Mouse (Mus musculus) testis, adult 2 months (tissue): Measurements from ENCODE around the gene Lipc. TPM values are rescaled to one million over a fixed set of nuclear protein-coding genes. Genes with fewer than 3 reads are reported as not detected.

Source experiments
- H3K27ac ChIP-seq: fragments of 200-500 bp; 2 replicates; pipeline ENCODE4 v1.5.1; 2012; ENCODE audit warnings: low read depth, low read length; ENCODE audit not compliant: control insufficient read depth, insufficient read depth
- H3K27me3 ChIP-seq: fragments of 200-500 bp; 2 replicates; pipeline ENCODE4 v1.6.1; 2012; ENCODE audit warnings: mild to moderate bottlenecking, low read length, moderate library complexity; ENCODE audit not compliant: control insufficient read depth, insufficient read depth
- H3K36me3 ChIP-seq: fragments of 200-500 bp; 2 replicates; pipeline ENCODE4 v1.6.1; 2012; ENCODE audit warnings: mild to moderate bottlenecking, low read length; ENCODE audit not compliant: control insufficient read depth, insufficient read depth
- H3K4me1 ChIP-seq: fragments of 200-500 bp; 2 replicates; pipeline ENCODE4 v1.6.1; 2012; ENCODE audit warnings: low read length; ENCODE audit not compliant: control insufficient read depth, insufficient read depth
- H3K4me3 ChIP-seq: fragments of 200-500 bp; 2 replicates; pipeline ENCODE4 v1.5.1; 2012; ENCODE audit warnings: low read depth, mild to moderate bottlenecking, low read length, moderate library complexity, mixed read lengths; ENCODE audit not compliant: control insufficient read depth
- CTCF ChIP-seq: fragments of 200-500 bp; IDR thresholded peaks from 2 replicates; pipeline ENCODE4 v1.5.1; 2012; ENCODE audit warnings: low read depth, mild to moderate bottlenecking, inconsistent platforms, low read length, moderate library complexity; ENCODE audit not compliant: control insufficient read depth, insufficient read depth, insufficient replicate concordance
- POLR2A ChIP-seq: fragments of 200-500 bp; IDR thresholded peaks from 2 replicates; pipeline ENCODE4 v1.6.1; 2012; ENCODE audit warnings: low read depth, mild to moderate bottlenecking, inconsistent platforms, low read length, moderate library complexity; ENCODE audit not compliant: control insufficient read depth
- polyA plus RNA-seq: library from polyadenylated mRNA; depleted of rRNA; stranded (reverse); fragments of >200 nt; gene quantifications from 2 replicates; pipeline ENCODE4 v1.2.3, GENCODE M21; 2012

Lipc gene
- polyA plus RNA-seq, 1 experiment: not detected

- Histone ChIP-seq H3K27ac (no peak overlapping the region), H3K4me1 (no peaks in the 10 kb centered on the region; the same call in 1 of the 2 replicates), H3K27me3 (no peaks in the 10 kb centered on the region), H3K4me3 (no peak overlapping the region), H3K36me3 (no peaks in the 10 kb centered on the region)
- TF ChIP-seq POLR2A: no peak
- no peak for TF ChIP-seq CTCF
These were observed 118.7 kb downstream of the Lipc start for GRCm38 (mm10) chr9:70833111-70833908.

GRCm38 (mm10) chr9:70832231-70832630, 119.8 kb downstream of the Lipc start:
- no peak overlapping the region for H3K27ac ChIP-seq
- no peaks in the 10 kb centered on the region for H3K27me3 ChIP-seq
- TF ChIP-seq CTCF (no peak), POLR2A (no peak)
- H3K4me3 ChIP-seq: no peak overlapping the region
- H3K4me1 ChIP-seq: no peaks in the 10 kb centered on the region; the same call in 1 of the 2 replicates
- H3K36me3 ChIP-seq: no peaks in the 10 kb centered on the region

- TF ChIP-seq POLR2A (no peak), CTCF (no peak)
- no peak overlapping the region for H3K4me3 ChIP-seq
- H3K4me1 ChIP-seq: no peaks in the 10 kb centered on the region; the same call in 1 of the 2 replicates
- no peak overlapping the region for H3K27ac ChIP-seq
- no peaks in the 10 kb centered on the region for H3K27me3 ChIP-seq
- no peaks in the 10 kb centered on the region for H3K36me3 ChIP-seq
These were observed 121.0 kb downstream of the Lipc start for GRCm38 (mm10) chr9:70830844-70831529.

DNA sequence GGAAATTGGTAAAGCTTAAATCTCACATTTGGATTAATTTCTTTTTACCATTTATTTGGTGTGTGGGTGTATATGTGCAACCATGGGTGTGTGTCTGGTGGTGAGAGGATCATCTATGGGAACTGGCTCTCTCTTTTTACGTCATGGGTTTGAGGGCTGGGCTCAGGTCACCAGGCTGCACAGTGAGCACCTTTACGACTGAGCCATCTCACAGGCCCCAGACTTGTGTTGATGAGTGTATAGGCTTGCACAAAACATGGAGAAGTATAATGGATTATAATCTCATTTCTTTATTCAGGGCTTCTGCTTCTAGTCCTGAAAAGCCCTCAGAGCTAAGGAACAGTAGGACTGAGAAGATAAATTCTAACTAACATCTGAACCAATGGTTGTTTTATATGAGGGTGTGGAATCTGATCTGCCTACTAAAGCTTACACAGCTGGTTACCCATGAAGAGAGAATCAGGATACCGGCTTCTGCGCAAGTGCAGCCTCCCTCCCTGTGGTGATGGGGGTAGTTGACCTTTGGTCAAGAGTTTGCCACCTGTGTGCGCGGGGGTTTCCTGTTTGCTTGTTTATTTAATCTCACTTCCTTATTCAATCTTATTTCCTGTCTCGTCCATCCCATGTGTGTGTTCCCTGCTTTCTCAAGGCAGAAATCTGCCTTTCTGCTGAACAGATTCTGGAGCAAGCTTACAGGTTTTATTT, 122.1 kb downstream of the Lipc start:
- no peak for TF ChIP-seq POLR2A
- no peak for TF ChIP-seq CTCF
- no peaks in the 10 kb centered on the region for H3K27me3 ChIP-seq
- no peak overlapping the region for H3K4me3 ChIP-seq
- no peak overlapping the region for H3K27ac ChIP-seq
- H3K4me1 ChIP-seq: no peaks in the 10 kb centered on the region; the same call in 1 of the 2 replicates
- no peaks in the 10 kb centered on the region for H3K36me3 ChIP-seq

GRCm38 (mm10) chr9:70827911-70828310, 124.1 kb downstream of the Lipc start:
- Histone ChIP-seq H3K27me3 (no peaks in the 10 kb centered on the region), H3K36me3 (no peaks in the 10 kb centered on the region), H3K27ac (no peak overlapping the region), H3K4me3 (no peak overlapping the region), H3K4me1 (no peaks in the 10 kb centered on the region)
- no peak for TF ChIP-seq CTCF
- TF ChIP-seq POLR2A: no peak

- no peak overlapping the region for H3K4me3 ChIP-seq
- TF ChIP-seq POLR2A: no peak
- no peak for TF ChIP-seq CTCF
These were observed 127.9 kb downstream of the Lipc start for GRCm38 (mm10) chr9:70824103-70824502.

GRCm38 (mm10) chr9:70818739-70819138, 133.3 kb downstream of the Lipc start:
- Histone ChIP-seq H3K4me3 (no peak overlapping the region), H3K27me3 (no peaks in the 10 kb centered on the region), H3K36me3 (no peaks in the 10 kb centered on the region), H3K27ac (no peak overlapping the region), H3K4me1 (no peaks in the 10 kb centered on the region)
- TF ChIP-seq POLR2A: no peak
- no peak for TF ChIP-seq CTCF

More at GRCm38 (mm10) chr9:70824103-70824502, 127.9 kb downstream of the Lipc start:
- Histone ChIP-seq H3K4me1 (no peaks in the 10 kb centered on the region), H3K27me3 (no peaks in the 10 kb centered on the region), H3K36me3 (no peaks in the 10 kb centered on the region), H3K27ac (no peak overlapping the region)
